Mouse (Mus musculus): ENCODE measurements around the gene Acbd7. TPM values are rescaled to one million over a fixed set of nuclear protein-coding genes. Genes with fewer than 3 reads are reported as not detected.

The Acbd7 gene
- total RNA-seq, 2 experiments from 2014 or later: not detected

DNA sequence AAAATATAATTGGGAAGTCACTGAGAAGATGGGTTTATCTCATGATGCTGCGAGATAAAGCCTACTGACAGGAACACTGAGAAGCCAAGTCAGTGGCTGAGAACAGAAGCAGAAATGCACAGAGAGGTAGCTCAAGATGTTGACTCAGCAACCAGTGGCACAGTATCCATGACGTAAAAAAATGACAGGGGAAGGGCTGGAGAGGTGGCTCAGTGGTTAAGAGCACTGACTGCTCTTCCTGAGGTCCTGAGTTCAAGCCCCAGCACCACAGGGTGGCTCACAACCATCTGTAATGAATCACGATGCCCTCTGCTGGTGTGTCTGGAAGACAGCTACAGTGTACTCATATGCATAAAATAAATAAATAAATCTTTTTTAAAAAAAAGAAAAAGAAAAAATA is 25.1 kb downstream of the Acbd7 start:
- ATAC-seq (ENCODE audit: poor library complexity, severe bottlenecking): no peak

DNA sequence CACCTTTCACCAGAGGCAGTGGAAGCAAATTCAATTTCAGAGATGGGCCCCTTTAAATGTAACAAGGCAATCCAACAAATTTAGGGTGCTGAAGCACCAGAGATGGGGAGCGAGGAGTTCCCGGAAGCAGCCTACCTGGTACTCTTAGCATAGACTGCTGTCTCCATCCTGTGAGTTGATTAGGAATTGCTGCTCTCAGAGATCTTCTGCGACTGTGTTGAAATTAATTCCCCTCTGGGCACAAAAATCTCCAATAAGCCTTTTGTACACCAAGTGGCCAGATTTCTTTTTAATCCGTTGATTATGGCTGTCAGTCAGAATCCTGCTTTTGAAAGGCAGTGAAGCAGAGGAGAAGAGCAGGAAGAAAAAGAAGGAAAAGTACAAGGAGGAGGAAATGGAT is 29.2 kb downstream of the Acbd7 start:
- ATAC-seq (ENCODE audit: poor library complexity, severe bottlenecking): no peak

- no peak for ATAC-seq (ENCODE audit: poor library complexity, severe bottlenecking)
These were observed 51.3 kb downstream of the Acbd7 start for GRCm38 (mm10) chr2:3387105-3387860.

Other genes starting within 250 kb of the Acbd7 start
- gene Fam171a1, start 221.9 kb upstream of the Acbd7 start, total RNA-seq (2015): 0.16 and 0.36 TPM in 2 replicates
- gene Fam171a1, start 221.9 kb upstream of the Acbd7 start, total RNA-seq (2017): 0.29 and 0.49 TPM in 2 replicates
- gene Nmt2, start 52.0 kb upstream of the Acbd7 start, total RNA-seq (2015): 12.5 and 14.0 TPM in 2 replicates
- gene Nmt2, start 52.0 kb upstream of the Acbd7 start, total RNA-seq (2017): 17.0 and 21.9 TPM in 2 replicates
- gene Rpp38, start 3.5 kb upstream of the Acbd7 start, total RNA-seq (2015): 7.6 and 7.9 TPM in 2 replicates
- gene Rpp38, start 3.5 kb upstream of the Acbd7 start, total RNA-seq (2017): 1.5 and 1.7 TPM in 2 replicates
- not detected in 2 replicates for gene Olah, start 61.0 kb downstream of the Acbd7 start, total RNA-seq (2015)
- gene Olah, start 61.0 kb downstream of the Acbd7 start, total RNA-seq (2017): not detected in 2 replicates
- not detected in 2 replicates for gene Meig1, start 86.5 kb downstream of the Acbd7 start, total RNA-seq (2015)
- not detected in 2 replicates for gene Meig1, start 86.5 kb downstream of the Acbd7 start, total RNA-seq (2017)
- 27.2 and 34.7 TPM in 2 replicates for gene Dclre1c, start 88.0 kb downstream of the Acbd7 start, total RNA-seq (2015)
- 21.5 and 36.0 TPM in 2 replicates for gene Dclre1c, start 88.0 kb downstream of the Acbd7 start, total RNA-seq (2017)
- gene Suv39h2, start 138.9 kb downstream of the Acbd7 start, total RNA-seq (2015): 7.5 and 8.6 TPM in 2 replicates
- 6.9 and 10.2 TPM in 2 replicates for gene Suv39h2, start 138.9 kb downstream of the Acbd7 start, total RNA-seq (2017)
- gene Gm45902, start 176.6 kb downstream of the Acbd7 start, total RNA-seq (2015): 3.3 and 4.1 TPM in 2 replicates
- 7.5 and 8.7 TPM in 2 replicates for gene Gm45902, start 176.6 kb downstream of the Acbd7 start, total RNA-seq (2017)
- 49.2 and 67.3 TPM in 2 replicates for gene Hspa14, start 176.6 kb downstream of the Acbd7 start, total RNA-seq (2015)
- 124 and 125 TPM in 2 replicates for gene Hspa14, start 176.6 kb downstream of the Acbd7 start, total RNA-seq (2017)
- 0.47 TPM in 1 of 2 replicates, not detected in the other for gene Cdnf, start 176.9 kb downstream of the Acbd7 start, total RNA-seq (2015)
- gene Cdnf, start 176.9 kb downstream of the Acbd7 start, total RNA-seq (2017): 0.55 and 0.81 TPM in 2 replicates
- gene Fam107b, start 234.3 kb downstream of the Acbd7 start, total RNA-seq (2015): 794 and 805 TPM in 2 replicates
- gene Fam107b, start 234.3 kb downstream of the Acbd7 start, total RNA-seq (2017): 673 and 930 TPM in 2 replicates

All from megakaryocyte, adult 5-6 weeks (primary cell).